Mouse (Mus musculus): ENCODE results near the gene Rufy2. TPM values are rescaled to one million over a fixed set of nuclear protein-coding genes. Genes with fewer than 3 reads are reported as not detected.

Rufy2 gene
- total and polyA plus RNA-seq, 3 experiments, result 1.8 to 2.6 TPM; not detected in 1

DNA sequence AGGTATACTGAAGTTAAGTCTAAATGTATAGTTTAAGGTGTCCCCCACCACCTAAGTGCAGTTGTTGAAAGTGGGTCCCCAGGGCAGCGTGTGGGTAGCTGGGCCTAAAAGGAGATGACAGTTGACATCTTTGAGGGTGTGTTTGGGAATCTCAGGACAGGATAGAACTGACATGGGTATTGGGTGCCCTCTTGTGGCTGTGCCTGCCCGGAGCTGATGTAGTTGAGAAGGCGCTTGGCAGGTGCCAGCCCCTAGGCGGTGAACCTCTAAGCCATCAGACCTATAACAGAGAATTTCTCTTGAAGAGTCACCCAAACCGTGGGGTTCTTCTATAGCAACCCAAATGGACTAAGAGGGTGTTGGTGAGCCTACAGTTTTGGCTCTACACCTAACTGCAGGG lies 86.0 kb downstream of the Rufy2 start (continued):
- no peak for TF ChIP-seq E2F4 (IDR thresholded peaks at IDR 0.05; ENCODE audit: borderline replicate concordance, low read depth, low read length)
- peak; percentile 71 for TF ChIP-seq ZC3H11A (IDR thresholded peaks at IDR 0.05; ENCODE audit: low read depth, low read length)
- TF ChIP-seq GATA1 (IDR thresholded peaks at IDR 0.05; ENCODE audit: low read depth, low read length), result no peak
- no peak for TF ChIP-seq NRF1 (IDR thresholded peaks at IDR 0.05; ENCODE audit: insufficient read depth, low read depth, low read length, poor library complexity, severe bottlenecking)

Other genes with a start within 250 kb of the Rufy2 start
- gene Ccar1, start 187.9 kb upstream of the Rufy2 start, total RNA-seq (2012; rRNA removed), result 41.5 and 46.4 TPM in 2 replicates
- gene Ccar1, start 187.9 kb upstream of the Rufy2 start, polyA plus RNA-seq (2012; ENCODE audit: insufficient read depth in 1 of 2, insufficient read length in 2 of 2, low read depth in 1 of 2, low replicate concordance in 2 of 2, missing spikeins in 1 of 2), result 10 to 100 TPM; 65.4 to 66.8 TPM
- gene Tet1, start 71.2 kb upstream of the Rufy2 start, total RNA-seq (2012; rRNA removed), result 0.03 and 0.08 TPM in 2 replicates
- under 1 TPM in 1 of 2 experiments, not detected in 1; 0.08 TPM for gene Tet1, start 71.2 kb upstream of the Rufy2 start, polyA plus RNA-seq (2012; ENCODE audit: insufficient read depth in 1 of 2, insufficient read length in 2 of 2, low read depth in 1 of 2, low replicate concordance in 2 of 2, missing spikeins in 1 of 2)
- 7.7 and 8.3 TPM in 2 replicates for gene Slc25a16, start 59.6 kb upstream of the Rufy2 start, total RNA-seq (2012; rRNA removed)
- 10 to 100 TPM in 1 of 2 experiments, not detected in 1; 12.1 TPM for gene Slc25a16, start 59.6 kb upstream of the Rufy2 start, polyA plus RNA-seq (2012; ENCODE audit: insufficient read depth in 1 of 2, insufficient read length in 2 of 2, low read depth in 1 of 2, low replicate concordance in 2 of 2, missing spikeins in 1 of 2)
- gene Dna2, start 33.2 kb upstream of the Rufy2 start, total RNA-seq (2012; rRNA removed), result 28.0 and 30.3 TPM in 2 replicates
- gene Dna2, start 33.2 kb upstream of the Rufy2 start, polyA plus RNA-seq (2012; ENCODE audit: insufficient read depth in 1 of 2, insufficient read length in 2 of 2, low read depth in 1 of 2, low replicate concordance in 2 of 2, missing spikeins in 1 of 2), result 10 to 100 TPM in 1 of 2 experiments, not detected in 1; 40.9 TPM
- 11.5 and 16.0 TPM in 2 replicates for gene Hnrnph3, start 44.0 kb downstream of the Rufy2 start, total RNA-seq (2012; rRNA removed)
- 10 to 100 TPM in 1 of 2 experiments, not detected in 1; 62.4 TPM for gene Hnrnph3, start 44.0 kb downstream of the Rufy2 start, polyA plus RNA-seq (2012; ENCODE audit: insufficient read depth in 1 of 2, insufficient read length in 2 of 2, low read depth in 1 of 2, low replicate concordance in 2 of 2, missing spikeins in 1 of 2)
- 0.13 and 0.15 TPM in 2 replicates for gene Pbld2, start 44.1 kb downstream of the Rufy2 start, total RNA-seq (2012; rRNA removed)
- gene Pbld2, start 44.1 kb downstream of the Rufy2 start, polyA plus RNA-seq (2012; ENCODE audit: insufficient read depth in 1 of 2, insufficient read length in 2 of 2, low read depth in 1 of 2, low replicate concordance in 2 of 2, missing spikeins in 1 of 2), result under 1 TPM in 1 of 2 experiments, not detected in 1; 0.15 TPM
- 0.50 and 0.95 TPM in 2 replicates for gene Pbld1, start 79.9 kb downstream of the Rufy2 start, total RNA-seq (2012; rRNA removed)
- gene Pbld1, start 79.9 kb downstream of the Rufy2 start, polyA plus RNA-seq (2012; ENCODE audit: insufficient read depth in 1 of 2, insufficient read length in 2 of 2, low read depth in 1 of 2, low replicate concordance in 2 of 2, missing spikeins in 1 of 2), result under 1 TPM in 1 of 2 experiments, not detected in 1; 0.47 TPM
- not detected in 2 replicates for gene Atoh7, start 119.4 kb downstream of the Rufy2 start, total RNA-seq (2012; rRNA removed)
- gene Atoh7, start 119.4 kb downstream of the Rufy2 start, polyA plus RNA-seq (2012; ENCODE audit: insufficient read depth in 1 of 2, insufficient read length in 2 of 2, low read depth in 1 of 2, low replicate concordance in 2 of 2, missing spikeins in 1 of 2), result not detected
- not detected in 2 replicates for gene Mypn, start 223.7 kb downstream of the Rufy2 start, total RNA-seq (2012; rRNA removed)
- gene Mypn, start 223.7 kb downstream of the Rufy2 start, polyA plus RNA-seq (2012; ENCODE audit: insufficient read depth in 1 of 2, insufficient read length in 2 of 2, low read depth in 1 of 2, low replicate concordance in 2 of 2, missing spikeins in 1 of 2), result not detected